Mouse (Mus musculus): ENCODE measurements at regions not wholly inside any gene's neighbourhood (a gene's known extent, or its start where the extent isn't known, plus 50 kb on each side); places are given as distances from the start of the nearest gene placed in this dataset.

GRCm38 (mm10) chr10:43658226-43658593 is 80.1 kb downstream of the Cd24a start:
- no peak for TF ChIP-seq POLR2A (IDR thresholded peaks at IDR 0.05; ENCODE audit: extremely low read depth, insufficient read depth, low read length)
- no peak for TF ChIP-seq CTCF (IDR thresholded peaks at IDR 0.05; ENCODE audit: low read depth, low read length)
